ENCODE assay signal across 22 mouse cellular contexts in the genomic region with DNA sequence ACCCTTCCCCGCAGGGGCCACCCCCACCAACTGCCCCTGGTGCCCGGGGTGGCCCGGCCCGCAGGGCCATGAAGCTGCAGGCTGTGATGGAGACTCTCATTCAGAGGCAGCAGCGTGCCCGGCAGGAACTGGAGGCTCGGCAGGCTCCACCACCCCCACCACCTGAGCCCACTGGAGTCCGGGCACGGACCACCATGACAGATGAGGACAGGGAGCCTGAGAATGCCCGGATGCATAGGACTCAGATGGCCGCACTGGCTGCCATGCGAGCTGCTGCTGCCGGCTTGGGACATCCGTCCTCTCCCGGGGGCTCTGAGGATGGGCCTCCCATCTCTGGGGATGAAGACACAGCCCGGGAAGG. TPM values are rescaled to one million over a fixed set of nuclear protein-coding genes. Genes with fewer than 3 reads are reported as not detected.
DNase-seq lines count a peak whose midpoint lies in the region; ATAC-seq lines count a peak whose summit lies in the region.
"Had no signal": no experiment of that assay in that cellular context is flagged by ENCODE, and none has a peak within 500 bp of the region (broad histone marks: within the 10 kb centered on the region; RNA-seq: fewer than 3 reads in every experiment).

No protein-coding gene starts in this region.

- peak overlapping the region; percentile 97 for H3K4me3 ChIP-seq in heart, embryonic 13.5 days
- H3K4me3 ChIP-seq in midbrain, embryonic 10.5 days, result peak overlapping the region; percentile 23
- H3K4me3 ChIP-seq in midbrain, embryonic 15.5 days, result no peak overlapping the region
- H3K4me3 ChIP-seq in hindbrain, embryonic 13.5 days, result no peak overlapping the region
- no peak overlapping the region for H3K4me3 ChIP-seq in neural tube, embryonic 14.5 days (ENCODE audit: low read depth, low read length)
- H3K4me3 ChIP-seq: forebrain, embryonic 13.5 days; heart, embryonic 15.5 days; liver, embryonic 15.5 days; stomach, embryonic 15.5 days had no signal

- peaks cover 40% of the 10 kb centered on the region for H3K36me3 ChIP-seq in heart, embryonic 13.5 days
- peaks cover 58% of the 10 kb centered on the region for H3K36me3 ChIP-seq in midbrain, embryonic 10.5 days
- H3K36me3 ChIP-seq in midbrain, embryonic 15.5 days (replicated peaks), result peaks cover 6% of the 10 kb centered on the region; the same call in 1 of the 2 replicates
- peaks cover 27% of the 10 kb centered on the region for H3K36me3 ChIP-seq in hindbrain, embryonic 13.5 days
- peaks cover 13% of the 10 kb centered on the region for H3K36me3 ChIP-seq in neural tube, embryonic 14.5 days (ENCODE audit: control insufficient read depth, insufficient read depth, low read length)

- H3K4me1 ChIP-seq in heart, embryonic 13.5 days, result peaks cover 81% of the 10 kb centered on the region
- peaks cover 85% of the 10 kb centered on the region for H3K4me1 ChIP-seq in midbrain, embryonic 10.5 days
- peaks cover 46% of the 10 kb centered on the region for H3K4me1 ChIP-seq in midbrain, embryonic 15.5 days
- peaks cover 79% of the 10 kb centered on the region for H3K4me1 ChIP-seq in hindbrain, embryonic 13.5 days (replicated peaks)
- H3K4me1 ChIP-seq in neural tube, embryonic 14.5 days (ENCODE audit: control insufficient read depth, insufficient read depth, low read length), result peaks cover 28% of the 10 kb centered on the region

- H3K9me3 ChIP-seq in heart, embryonic 13.5 days, result no peaks in the 10 kb centered on the region
- no peaks in the 10 kb centered on the region for H3K9me3 ChIP-seq in midbrain, embryonic 10.5 days (replicated peaks)
- H3K9me3 ChIP-seq in midbrain, embryonic 15.5 days, result no peaks in the 10 kb centered on the region
- H3K9me3 ChIP-seq in hindbrain, embryonic 13.5 days, result no peaks in the 10 kb centered on the region
- no peaks in the 10 kb centered on the region for H3K9me3 ChIP-seq in neural tube, embryonic 14.5 days (ENCODE audit: control insufficient read depth, low read length)
- H3K9me3 ChIP-seq: forebrain, embryonic 13.5 days; heart, embryonic 15.5 days; liver, embryonic 15.5 days; stomach, embryonic 15.5 days had no signal

- H3K4me2 ChIP-seq in heart, embryonic 13.5 days, result peak overlapping the region; percentile 92
- no peak overlapping the region for H3K4me2 ChIP-seq in midbrain, embryonic 15.5 days
- peak overlapping the region; percentile 15; the same call in 1 of the 2 replicates for H3K4me2 ChIP-seq in hindbrain, embryonic 13.5 days
- H3K4me2 ChIP-seq in neural tube, embryonic 14.5 days (ENCODE audit: low read depth, low read length), result peak overlapping the region; percentile 14; the same call in 1 of the 2 replicates
- H3K4me2 ChIP-seq: forebrain, embryonic 13.5 days; heart, embryonic 15.5 days; liver, embryonic 15.5 days; stomach, embryonic 15.5 days had no signal

- no peaks in the 10 kb centered on the region for H3K27me3 ChIP-seq in heart, embryonic 13.5 days (replicated peaks)
- H3K27me3 ChIP-seq in midbrain, embryonic 10.5 days (ENCODE audit: low read depth, poor library complexity, severe bottlenecking), result peaks cover 17% of the 10 kb centered on the region
- H3K27me3 ChIP-seq in midbrain, embryonic 15.5 days (replicated peaks), result no peaks in the 10 kb centered on the region
- no peaks in the 10 kb centered on the region for H3K27me3 ChIP-seq in hindbrain, embryonic 13.5 days
- no peaks in the 10 kb centered on the region for H3K27me3 ChIP-seq in neural tube, embryonic 14.5 days (ENCODE audit: control insufficient read depth, insufficient read depth, low read length)
- H3K27me3 ChIP-seq: forebrain, embryonic 13.5 days; heart, embryonic 15.5 days; liver, embryonic 15.5 days; stomach, embryonic 15.5 days had no signal

- ATAC-seq in heart, embryonic 13.5 days (ENCODE audit: extremely low read depth, insufficient number of reproducible peaks, low FRiP score, low TSS enrichment), result no peak
- ATAC-seq in midbrain, embryonic 15.5 days (replicated peaks), result no peak
- ATAC-seq in hindbrain, embryonic 13.5 days (ENCODE audit: low FRiP score), result no peak
- ATAC-seq in neural tube, embryonic 14.5 days (ENCODE audit: low read depth), result no peak
- ATAC-seq: forebrain, embryonic 13.5 days; midbrain, embryonic 16.5 days had no signal

- 0 out of 2 replicates have a peak overlapping the region, but pooled peaks have one; percentile 97 for H3K9ac ChIP-seq in heart, embryonic 13.5 days
- no peak overlapping the region for H3K9ac ChIP-seq in midbrain, embryonic 15.5 days
- H3K9ac ChIP-seq in hindbrain, embryonic 13.5 days, result peak overlapping the region; percentile 95
- 0 out of 2 replicates have a peak overlapping the region, but pooled peaks have one; percentile 21 for H3K9ac ChIP-seq in neural tube, embryonic 14.5 days (replicated peaks; ENCODE audit: low read depth, low read length)
- H3K9ac ChIP-seq: forebrain, embryonic 13.5 days; heart, embryonic 15.5 days; liver, embryonic 15.5 days; stomach, embryonic 15.5 days had no signal

- no peak overlapping the region for H3K27ac ChIP-seq in heart, embryonic 13.5 days (replicated peaks)
- peak overlapping the region; percentile 43; the same call in 1 of the 2 replicates for H3K27ac ChIP-seq in midbrain, embryonic 10.5 days (replicated peaks)
- no peak overlapping the region for H3K27ac ChIP-seq in midbrain, embryonic 15.5 days
- peak overlapping the region; percentile 60 for H3K27ac ChIP-seq in hindbrain, embryonic 13.5 days
- H3K27ac ChIP-seq in neural tube, embryonic 14.5 days (ENCODE audit: low read depth, low read length), result no peak overlapping the region
- H3K27ac ChIP-seq: forebrain, embryonic 13.5 days; heart, embryonic 15.5 days; liver, embryonic 15.5 days; stomach, embryonic 15.5 days had no signal

- WGBS in heart, embryonic 13.5 days, result 90% methylated on average over 16 of the region's 16 CpGs
- WGBS in midbrain, embryonic 10.5 days, result 92% methylated on average over 16 of the region's 16 CpGs
- 79% methylated on average over 16 of the region's 16 CpGs for WGBS in midbrain, embryonic 15.5 days
- 58% methylated on average over 16 of the region's 16 CpGs for whole genome bisulfite sequencing in hindbrain, embryonic 13.5 days
- 56% methylated on average over 16 of the region's 16 CpGs for WGBS in neural tube, embryonic 14.5 days

- no peak for DNase-seq in heart, postnatal 4 days
- DNase-seq in midbrain, embryonic 10.5 days (ENCODE audit: low spot score), result no peak
- no peak for DNase-seq in ovary, postnatal 10 days (ENCODE audit: low spot score)
- no peak for DNase-seq in T-cell, adult 2 months (ENCODE audit: low spot score)
- DNase-seq: adrenal gland, adult 2 months; B cell, adult 2 months; kidney, postnatal 10 days; layer of hippocampus, adult 9-11 months; lung, postnatal 36 days; retina, postnatal 1 day had no signal

RNA-seq across cellular contexts. Expression of a gene that starts 4.0 kb away (rescaled TPM):
- polyA plus RNA-seq in heart, embryonic 13.5 days (2015; fragmentation: Nextera tagmentation; extraction: Ambion mirVana), result 3.4 and 4.2 TPM in 2 replicates
- 1 to 10 TPM; 4.2 to 4.3 TPM for total RNA-seq in heart, postnatal 4 days (2021)
- polyA plus RNA-seq in midbrain, embryonic 10.5 days (2016; fragmentation: Nextera tagmentation; extraction: Ambion mirVana), result 12.5 and 13.4 TPM in 2 replicates
- 2.9 and 4.7 TPM in 2 replicates for polyA plus RNA-seq in midbrain, embryonic 15.5 days (2015; fragmentation: Nextera tagmentation; extraction: Ambion mirVana)
- polyA plus RNA-seq in hindbrain, embryonic 13.5 days (2015; fragmentation: Nextera tagmentation; extraction: Ambion mirVana), result 3.5 and 4.0 TPM in 2 replicates
- polyA plus RNA-seq in neural tube, embryonic 14.5 days (2014; fragmentation: Nextera tagmentation; extraction: Ambion mirVana), result 3.3 and 5.1 TPM in 2 replicates

RNA-seq across cellular contexts. Expression of a gene that starts 9.8 kb away (rescaled TPM):
- 95.6 and 100 TPM in 2 replicates for polyA plus RNA-seq in heart, embryonic 13.5 days (2015; fragmentation: Nextera tagmentation; extraction: Ambion mirVana)
- total RNA-seq in heart, postnatal 4 days (2021), result 100 to 1,000 TPM in 1 of 2 experiments, 10 to 100 TPM in 1; 91.0 to 100 TPM
- 126 and 154 TPM in 2 replicates for polyA plus RNA-seq in midbrain, embryonic 10.5 days (2016; fragmentation: Nextera tagmentation; extraction: Ambion mirVana)
- 292 and 296 TPM in 2 replicates for polyA plus RNA-seq in midbrain, embryonic 15.5 days (2015; fragmentation: Nextera tagmentation; extraction: Ambion mirVana)
- 243 and 256 TPM in 2 replicates for polyA plus RNA-seq in hindbrain, embryonic 13.5 days (2015; fragmentation: Nextera tagmentation; extraction: Ambion mirVana)
- polyA plus RNA-seq in neural tube, embryonic 14.5 days (2014; fragmentation: Nextera tagmentation; extraction: Ambion mirVana), result 253 and 265 TPM in 2 replicates

RNA-seq across cellular contexts. Expression of a gene that starts 14.0 kb away (rescaled TPM):
- polyA plus RNA-seq in heart, embryonic 13.5 days (2015; fragmentation: Nextera tagmentation; extraction: Ambion mirVana), result 0.60 and 0.67 TPM in 2 replicates
- total RNA-seq in heart, postnatal 4 days (2021), result under 1 TPM; 0.25 to 0.33 TPM
- polyA plus RNA-seq in midbrain, embryonic 10.5 days (2016; fragmentation: Nextera tagmentation; extraction: Ambion mirVana), result 1.0 and 1.2 TPM in 2 replicates
- polyA plus RNA-seq in midbrain, embryonic 15.5 days (2015; fragmentation: Nextera tagmentation; extraction: Ambion mirVana), result 3.1 and 3.3 TPM in 2 replicates
- polyA plus RNA-seq in hindbrain, embryonic 13.5 days (2015; fragmentation: Nextera tagmentation; extraction: Ambion mirVana), result 2.1 and 2.3 TPM in 2 replicates
- 2.2 and 2.3 TPM in 2 replicates for polyA plus RNA-seq in neural tube, embryonic 14.5 days (2014; fragmentation: Nextera tagmentation; extraction: Ambion mirVana)

RNA-seq across cellular contexts. Expression of a gene that starts 20.1 kb away (rescaled TPM):
- polyA plus RNA-seq in heart, embryonic 13.5 days (2015; fragmentation: Nextera tagmentation; extraction: Ambion mirVana), result 1.7 TPM in 1 of 2 replicates, not detected in the other
- not detected for total RNA-seq in heart, postnatal 4 days (2021)
- 2.0 and 5.5 TPM in 2 replicates for polyA plus RNA-seq in midbrain, embryonic 10.5 days (2016; fragmentation: Nextera tagmentation; extraction: Ambion mirVana)
- polyA plus RNA-seq in midbrain, embryonic 15.5 days (2015; fragmentation: Nextera tagmentation; extraction: Ambion mirVana), result not detected in 2 replicates
- polyA plus RNA-seq in hindbrain, embryonic 13.5 days (2015; fragmentation: Nextera tagmentation; extraction: Ambion mirVana), result 20.6 and 22.0 TPM in 2 replicates
- polyA plus RNA-seq in neural tube, embryonic 14.5 days (2014; fragmentation: Nextera tagmentation; extraction: Ambion mirVana), result 5.9 and 9.1 TPM in 2 replicates
- total RNA-seq: adrenal gland, adult 2 months had no signal
- polyA plus RNA-seq: adrenal gland, adult 2 months; cortical plate, adult 2 months; gonadal fat pad, adult 2 months; liver, embryonic 15.5 days; neural tube, embryonic 11.5 days had no signal

RNA-seq across cellular contexts. Expression of a gene that starts 22.1 kb away (rescaled TPM):
- polyA plus RNA-seq in heart, embryonic 13.5 days (2015; fragmentation: Nextera tagmentation; extraction: Ambion mirVana), result 41.8 and 42.1 TPM in 2 replicates
- 10 to 100 TPM; 67.1 to 68.2 TPM for total RNA-seq in heart, postnatal 4 days (2021)
- polyA plus RNA-seq in midbrain, embryonic 10.5 days (2016; fragmentation: Nextera tagmentation; extraction: Ambion mirVana), result 69.8 and 70.8 TPM in 2 replicates
- polyA plus RNA-seq in midbrain, embryonic 15.5 days (2015; fragmentation: Nextera tagmentation; extraction: Ambion mirVana), result 64.5 and 66.5 TPM in 2 replicates
- 55.3 and 58.3 TPM in 2 replicates for polyA plus RNA-seq in hindbrain, embryonic 13.5 days (2015; fragmentation: Nextera tagmentation; extraction: Ambion mirVana)
- polyA plus RNA-seq in neural tube, embryonic 14.5 days (2014; fragmentation: Nextera tagmentation; extraction: Ambion mirVana), result 33.2 and 38.7 TPM in 2 replicates

Comparison
In these comparisons a context has a peak if more than half of its experiments do, and no peak if none do; other contexts are left out.
1. H3K27ac ChIP-seq: peak in midbrain, embryonic 10.5 days (single experiment) and hindbrain, embryonic 13.5 days (single experiment); none in heart, embryonic 13.5 days (single experiment), midbrain, embryonic 15.5 days (single experiment) and neural tube, embryonic 14.5 days (single experiment).
2. H3K4me3 ChIP-seq: peak in heart, embryonic 13.5 days (single experiment) and midbrain, embryonic 10.5 days (single experiment); none in midbrain, embryonic 15.5 days (single experiment), hindbrain, embryonic 13.5 days (single experiment) and neural tube, embryonic 14.5 days (single experiment).